Mouse (Mus musculus): Measurements from ENCODE around the gene Dock11.
A peak's percentile ranks its signal among the peaks of the same experiment; 100 is the strongest.

GRCm38 (mm10) chrX:35997004-35997403, 108.4 kb downstream of the Dock11 start:
- TF ChIP-seq CTCF (IDR thresholded peaks at IDR 0.05) (peak; percentile 81), EP300 (IDR thresholded peaks at IDR 0.05) (no peak)

Measured in lung, postnatal 0 days (tissue).